Mouse (Mus musculus): ENCODE results near the gene H2-T23.

H2-T23 gene

DNA sequence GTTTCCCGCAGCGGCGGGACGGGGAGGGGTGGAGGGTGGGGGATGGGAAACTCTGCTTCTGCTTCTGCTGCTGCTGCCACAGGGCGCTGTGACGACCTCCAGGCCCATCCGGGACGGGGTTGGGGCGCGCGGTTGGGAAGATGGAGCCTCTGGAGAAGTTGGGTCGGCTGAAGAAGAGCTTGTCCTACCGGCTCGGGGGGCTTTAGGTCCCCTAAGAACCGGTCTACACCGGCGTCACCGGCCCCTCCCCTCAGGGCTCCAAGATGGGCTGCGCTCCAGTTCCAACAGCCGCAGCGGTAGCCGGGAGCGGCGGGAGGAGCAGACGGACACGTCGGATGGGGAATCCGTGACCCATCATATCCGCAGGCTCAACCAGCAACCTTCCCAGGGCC lies 52.3 kb downstream of the H2-T23 start:
- DNase-seq, result peak; percentile 82

Measured in cerebellum, adult 11-12 months (tissue).